Mouse (Mus musculus) erythroid progenitor cell, adult 5-6 weeks (primary cell): ENCODE data around the gene Gm11032. TPM values are rescaled to one million over a fixed set of nuclear protein-coding genes. Genes with fewer than 3 reads are reported as not detected.
"Not testable (repeated sequence)": the region's sequence is repeated elsewhere in the genome, so short reads cannot be mapped to it uniquely, and the experiment has no call there.

Source experiments
- ATAC-seq: replicated peaks from 2 replicates; pipeline ENCODE4 v1.8.0; 2016; ENCODE audit warnings: moderate number of reproducible peaks, mild to moderate bottlenecking, moderate TSS enrichment, inconsistent platforms; ENCODE audit not compliant: poor library complexity, low FRiP score, severe bottlenecking
- total RNA-seq, 2 experiments: library from RNA; stranded (forward) in 1 of 2; stranded (reverse) in 1 of 2; fragments of 150-400 nt in 1 of 2; fragments of 186-747, 209-891 nt in 1 of 2; gene quantifications; 2 replicates each; pipeline versions ENCODE4 v1.2.3 to v1.2.4; 2015 to 2017; ENCODE audit warnings: low replicate concordance in 2 of 2

The Gm11032 gene
- total RNA-seq, 2 experiments from 2014 or later: not detected

- no peak for ATAC-seq
Measured at GRCm38 (mm10) chr11:4622442-4622986, 2.6 kb downstream of the Gm11032 start.

GRCm38 (mm10) chr11:4622997-4623396, 3.1 kb downstream of the Gm11032 start:
- no peak for ATAC-seq

- ATAC-seq: no peak
Measured at GRCm38 (mm10) chr11:4625931-4626330, 6.1 kb downstream of the Gm11032 start.

GRCm38 (mm10) chr11:4627636-4628035, 7.8 kb downstream of the Gm11032 start:
- ATAC-seq: no peak

GRCm38 (mm10) chr11:4629861-4630280, 10.0 kb downstream of the Gm11032 start:
- ATAC-seq: no peak

- ATAC-seq: no peak
Measured at GRCm38 (mm10) chr11:4633420-4633819, 13.6 kb downstream of the Gm11032 start.

GRCm38 (mm10) chr11:4634395-4634794, 14.5 kb downstream of the Gm11032 start:
- no peak for ATAC-seq

GRCm38 (mm10) chr11:4636782-4637342, 17.0 kb downstream of the Gm11032 start:
- 0 out of 2 replicates have a peak, but pooled peaks have one; percentile 3 for ATAC-seq

GRCm38 (mm10) chr11:4637534-4638234, 17.8 kb downstream of the Gm11032 start, which contains the start of gene Ascc2:
Gene Ascc2 (plus strand): TSS chr11:4637747.
- peak; percentile 95 for ATAC-seq

- no peak for ATAC-seq
Measured at GRCm38 (mm10) chr11:4638261-4638660, 18.4 kb downstream of the Gm11032 start.

GRCm38 (mm10) chr11:4641185-4641584, 21.3 kb downstream of the Gm11032 start:
- no peak for ATAC-seq

- no peak for ATAC-seq
Measured at GRCm38 (mm10) chr11:4643722-4644121, 23.9 kb downstream of the Gm11032 start.

- ATAC-seq: not testable (repeated sequence)
Measured at GRCm38 (mm10) chr11:4645180-4645579, 25.3 kb downstream of the Gm11032 start.

- ATAC-seq: no peak
Measured at GRCm38 (mm10) chr11:4646409-4646808, 26.5 kb downstream of the Gm11032 start.

- no peak for ATAC-seq
Measured at GRCm38 (mm10) chr11:4659818-4660217, 40.0 kb downstream of the Gm11032 start.

- ATAC-seq: no peak
Measured at GRCm38 (mm10) chr11:4660309-4661025, 40.6 kb downstream of the Gm11032 start.

- ATAC-seq: peak; percentile 85
Measured at GRCm38 (mm10) chr11:4661324-4661723, 41.5 kb downstream of the Gm11032 start.

- ATAC-seq: no peak
Measured at GRCm38 (mm10) chr11:4661871-4662495, 42.1 kb downstream of the Gm11032 start.

GRCm38 (mm10) chr11:4662496-4662878, 42.6 kb downstream of the Gm11032 start:
- no peak for ATAC-seq
